Mouse (Mus musculus) activated CD4-positive, CD25-positive, alpha-beta regulatory T cell, adult 4 months (primary cell): ENCODE measurements around the gene Kri1. TPM values are rescaled to one million over a fixed set of nuclear protein-coding genes. Genes with fewer than 3 reads are reported as not detected.
"Not testable (repeated sequence)": the region's sequence is repeated elsewhere in the genome, so short reads cannot be mapped to it uniquely, and the experiment has no call there.

ENCODE experiments used
- ATAC-seq: one replicate; pipeline ENCODE4 v1.8.0; 2017
- polyA plus RNA-seq, 2 experiments: library from polyadenylated mRNA; unstranded; fragments of 100-300 nt; shearing (Covaris generic); gene quantifications; one replicate each; pipeline ENCODE4 v1.2.1; 2017

The Kri1 gene
- polyA plus RNA-seq, 2 experiments from 2014 or later = 20.8 to 26.1 TPM

- no peak for ATAC-seq
Observed at GRCm38 (mm10) chr9:21314367-21315140, 26.8 kb upstream of the Kri1 start.

- no peak for ATAC-seq
Observed at GRCm38 (mm10) chr9:21313394-21313793, 25.6 kb upstream of the Kri1 start.

- no peak for ATAC-seq
Observed at GRCm38 (mm10) chr9:21312134-21312533, 24.4 kb upstream of the Kri1 start, which contains the start of gene Ap1m2. Ap1m2 (minus strand) TSS chr9:21312337.

DNA sequence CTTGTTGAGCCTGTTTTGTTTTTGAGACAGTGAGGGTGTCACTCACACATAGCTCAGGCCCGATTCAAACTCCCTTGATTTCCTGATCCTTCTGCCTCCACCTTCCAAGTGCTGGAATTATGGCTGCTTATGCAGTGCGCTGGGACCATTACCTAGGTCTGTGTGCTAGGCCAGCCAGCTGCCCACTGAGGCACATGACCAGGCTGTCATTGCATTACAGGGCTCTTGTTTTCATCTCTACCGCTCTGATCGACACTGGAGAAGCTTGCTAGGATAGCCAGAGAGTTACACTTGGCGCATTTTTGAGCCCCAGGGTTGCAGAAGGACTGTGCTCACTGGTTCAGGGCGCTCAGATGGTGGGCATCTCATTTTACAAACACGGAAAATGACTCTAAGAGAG lies 23.9 kb upstream of the Kri1 start:
- ATAC-seq = no peak

DNA sequence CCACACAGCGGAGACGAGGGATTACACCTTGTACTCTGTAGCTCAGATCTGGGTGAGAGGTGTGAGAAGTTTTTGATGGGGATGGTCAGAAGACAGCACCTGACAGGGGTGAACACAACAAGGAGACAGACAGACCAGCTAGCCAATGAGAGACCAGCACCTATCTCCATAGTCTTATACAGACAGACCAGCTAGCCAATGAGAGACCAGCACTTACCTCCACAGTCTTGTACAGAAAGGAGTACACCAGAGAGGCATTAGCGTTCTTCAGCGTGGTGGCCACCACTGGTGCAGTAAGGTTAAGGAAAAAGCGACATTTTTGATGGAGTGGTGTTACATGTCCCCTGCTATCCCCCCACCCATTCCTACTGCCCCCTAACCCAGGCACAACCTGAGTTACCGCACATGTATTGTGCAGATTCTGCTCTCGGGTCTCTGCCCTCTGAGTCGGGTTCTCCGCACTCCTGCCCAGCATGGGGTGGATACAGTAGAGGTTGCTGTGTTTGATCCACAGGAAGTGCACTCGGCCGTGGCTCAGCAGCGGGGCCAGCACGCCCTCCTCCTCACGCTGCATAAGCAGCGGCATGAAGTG lies 21.5 kb upstream of the Kri1 start:
- peak; percentile 92 for ATAC-seq

DNA sequence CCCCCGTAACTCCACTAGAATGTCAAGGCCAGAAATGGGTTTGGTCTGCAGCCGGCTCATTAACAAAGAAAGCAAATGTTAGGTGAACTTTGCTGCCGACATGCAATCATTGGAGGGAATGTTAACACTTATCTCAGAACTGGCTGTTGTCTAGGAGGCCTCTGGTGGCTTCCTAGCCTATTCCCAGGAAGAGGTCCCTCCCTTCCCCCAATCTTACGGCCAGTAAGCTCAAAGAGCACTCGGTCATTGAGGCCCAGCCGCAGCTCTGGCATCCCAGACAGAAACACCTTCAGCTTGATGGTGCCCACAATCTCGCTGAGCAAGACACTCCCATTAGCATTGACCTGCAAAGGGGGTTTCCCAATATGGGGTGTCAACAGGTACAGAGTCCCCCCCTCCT lies 17.3 kb upstream of the Kri1 start:
- no peak for ATAC-seq

DNA sequence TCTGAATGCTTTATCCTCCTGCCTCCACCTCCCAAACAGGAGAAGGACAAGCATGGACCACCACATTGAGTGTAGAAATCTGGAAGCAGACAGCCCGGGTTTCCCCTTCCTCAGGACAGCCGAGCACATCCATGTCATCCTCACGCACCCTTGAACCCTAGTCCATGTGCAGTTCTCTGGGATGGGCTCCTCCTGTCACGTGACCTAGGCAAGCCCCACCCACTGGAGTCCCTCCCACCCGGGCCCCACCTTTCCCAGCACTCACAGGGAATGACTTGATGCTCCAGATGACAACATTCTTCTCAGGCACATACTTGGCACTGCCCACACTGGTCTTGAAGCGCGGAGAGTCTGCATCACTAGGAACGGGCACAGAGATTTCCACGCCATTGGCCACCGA lies 11.2 kb upstream of the Kri1 start:
- no peak for ATAC-seq

- ATAC-seq = no peak
Observed at GRCm38 (mm10) chr9:21292271-21292670, 4.5 kb upstream of the Kri1 start.

DNA sequence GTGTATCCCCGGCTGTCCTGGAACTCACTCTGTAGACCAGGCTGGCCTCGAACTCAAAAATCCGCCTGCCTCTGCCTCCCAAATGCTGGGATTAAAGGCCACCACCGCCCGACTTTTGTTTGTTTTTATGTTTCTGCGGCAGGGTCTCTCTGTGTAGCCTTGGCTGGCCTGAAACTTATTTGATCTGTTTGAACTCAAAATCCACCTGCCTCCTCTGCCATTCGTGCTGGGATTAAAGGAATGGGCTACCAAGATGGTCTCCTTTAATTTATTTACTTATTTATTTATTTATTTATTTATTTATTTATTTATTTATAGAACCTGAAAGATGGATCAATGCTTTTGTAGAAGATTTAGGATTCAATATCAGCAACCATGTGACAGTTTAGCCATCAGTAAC lies 4.1 kb upstream of the Kri1 start:
- not testable (repeated sequence) for ATAC-seq

DNA sequence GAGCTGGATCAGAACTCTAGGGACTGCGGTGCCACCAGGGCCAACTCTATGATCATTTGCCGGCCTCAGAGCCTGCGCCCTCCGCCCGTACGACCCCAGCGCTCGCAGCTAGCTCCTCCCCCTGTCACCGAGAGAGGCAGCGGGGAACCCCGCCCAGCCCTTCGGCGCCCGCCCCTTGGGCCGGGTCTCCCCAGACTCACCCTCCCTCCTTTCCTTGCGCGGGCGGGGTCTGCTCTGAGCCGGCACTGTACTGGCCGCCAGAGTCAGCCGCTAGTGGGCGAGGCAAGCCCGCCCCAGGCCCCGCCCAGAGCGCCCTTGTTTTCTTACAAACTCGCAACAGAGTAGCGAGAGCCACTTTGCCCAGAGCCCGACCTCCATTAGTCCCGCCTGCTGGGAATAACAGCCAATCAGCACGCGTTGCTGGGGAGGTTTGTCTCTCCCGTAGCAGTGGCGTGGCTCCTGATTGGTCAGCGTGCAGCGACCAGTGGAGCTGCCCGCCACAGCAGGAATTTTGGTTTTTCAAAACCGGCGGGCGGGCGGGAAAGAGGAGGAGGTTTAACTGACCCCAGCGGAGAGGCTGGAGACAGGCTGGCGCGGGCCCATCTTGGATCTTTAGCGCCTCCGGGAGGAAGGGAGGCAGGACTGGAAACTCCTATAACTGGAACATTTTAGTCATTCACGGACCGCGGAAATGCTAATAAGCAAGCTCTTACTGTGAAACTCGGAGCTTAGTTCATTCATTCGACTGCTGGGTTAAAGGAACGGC lies 3.4 kb upstream of the Kri1 start, which contains the start of gene Cdkn2d:
Gene Cdkn2d (minus strand): TSS at position 386 of the 766 bp plus-strand sequence.
- peak; percentile 72 for ATAC-seq

GRCm38 (mm10) chr9:21290589-21290988 lies 2.8 kb upstream of the Kri1 start:
- ATAC-seq = no peak

GRCm38 (mm10) chr9:21289337-21289671 lies 1.5 kb upstream of the Kri1 start:
- no peak for ATAC-seq

DNA sequence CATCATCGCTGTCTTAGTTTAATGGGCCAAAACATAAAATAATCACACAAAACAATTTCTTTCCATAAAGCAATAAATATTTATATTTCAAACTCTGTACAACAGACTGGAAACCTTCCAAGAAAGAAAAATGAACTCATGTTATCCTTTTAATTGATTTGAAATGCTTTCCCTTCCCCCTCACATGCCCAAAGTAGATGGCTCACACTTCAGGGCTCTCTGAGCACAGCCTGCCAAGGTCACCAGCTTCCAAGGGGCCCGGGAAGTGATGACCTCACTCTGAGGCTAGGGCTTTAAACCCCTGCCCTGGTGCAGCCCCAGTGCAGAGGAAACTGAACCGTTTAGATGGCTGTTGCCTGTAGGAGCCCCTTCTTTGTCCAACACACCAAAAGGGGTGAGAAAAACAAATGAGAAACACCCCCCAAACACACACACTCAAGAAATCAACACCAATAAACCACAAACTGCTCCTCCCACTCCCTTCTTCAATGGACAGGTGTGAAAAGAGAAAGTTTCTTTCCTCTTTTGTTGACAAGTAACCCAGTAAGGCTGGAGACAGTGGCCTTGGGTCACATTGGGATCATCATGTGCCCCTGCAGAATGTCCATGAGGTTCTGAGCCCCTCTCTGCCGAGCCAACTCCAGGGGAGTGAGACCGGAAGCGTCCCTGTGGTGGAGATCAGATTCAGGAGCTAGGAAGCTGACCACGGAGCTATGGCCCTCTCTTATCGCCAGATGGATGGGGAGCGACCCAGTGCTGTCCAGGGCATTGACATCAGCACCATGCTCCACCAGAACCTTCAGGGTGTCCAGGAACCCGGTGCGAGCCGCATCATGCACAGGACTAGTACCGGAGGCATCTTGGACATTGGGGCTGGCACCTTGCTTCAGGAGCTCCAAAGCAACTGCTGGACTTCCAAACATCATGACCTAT lies 901 bp upstream of the Kri1 start:
- no peak for ATAC-seq

GRCm38 (mm10) chr9:21286753-21287152 lies 1.0 kb downstream of the Kri1 start:
- ATAC-seq = no peak

DNA sequence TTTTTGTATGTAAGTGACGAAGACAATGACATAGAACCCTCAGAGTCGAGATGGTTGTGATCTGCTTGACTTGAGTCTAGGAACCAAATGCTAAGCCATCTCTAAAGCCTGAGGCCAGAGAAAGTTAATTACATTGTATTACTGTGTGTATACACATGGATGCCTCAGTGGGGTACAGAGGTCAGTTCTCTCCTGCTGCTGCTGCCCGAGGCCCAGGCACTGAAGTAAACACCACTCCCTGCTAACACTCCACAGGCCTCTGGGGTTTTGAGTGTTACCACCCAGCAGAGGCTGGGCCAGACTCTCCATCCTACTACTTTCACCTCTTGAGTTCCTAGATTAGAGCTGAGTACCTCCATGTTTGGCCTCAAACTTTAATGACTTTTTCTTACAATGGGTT lies 3.8 kb downstream of the Kri1 start:
- ATAC-seq = no peak

DNA sequence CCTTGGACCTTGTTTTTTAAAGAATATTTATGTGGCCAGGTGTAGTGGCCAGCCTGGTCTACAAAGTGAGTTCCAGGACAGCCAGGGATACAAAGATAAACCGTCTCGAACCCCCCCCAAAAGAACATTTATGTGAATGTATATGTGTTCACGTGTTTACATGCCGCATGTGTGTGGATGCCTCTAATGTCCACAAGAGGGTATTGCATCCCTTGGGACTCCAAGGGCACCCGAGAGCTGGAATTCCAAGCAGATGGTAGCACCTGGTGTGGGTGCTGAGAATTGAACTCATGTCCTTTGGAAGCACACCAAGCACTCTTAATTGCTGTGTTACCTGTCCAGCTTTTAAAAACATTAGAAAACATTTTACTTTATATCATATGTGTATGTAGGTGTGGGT lies 4.2 kb downstream of the Kri1 start:
- ATAC-seq = no peak

GRCm38 (mm10) chr9:21277776-21278175 lies 10.0 kb downstream of the Kri1 start:
- no peak for ATAC-seq

- ATAC-seq = no peak
Observed at GRCm38 (mm10) chr9:21276307-21276706, 11.5 kb downstream of the Kri1 start.

GRCm38 (mm10) chr9:21275727-21276126 lies 12.0 kb downstream of the Kri1 start:
- no peak for ATAC-seq

DNA sequence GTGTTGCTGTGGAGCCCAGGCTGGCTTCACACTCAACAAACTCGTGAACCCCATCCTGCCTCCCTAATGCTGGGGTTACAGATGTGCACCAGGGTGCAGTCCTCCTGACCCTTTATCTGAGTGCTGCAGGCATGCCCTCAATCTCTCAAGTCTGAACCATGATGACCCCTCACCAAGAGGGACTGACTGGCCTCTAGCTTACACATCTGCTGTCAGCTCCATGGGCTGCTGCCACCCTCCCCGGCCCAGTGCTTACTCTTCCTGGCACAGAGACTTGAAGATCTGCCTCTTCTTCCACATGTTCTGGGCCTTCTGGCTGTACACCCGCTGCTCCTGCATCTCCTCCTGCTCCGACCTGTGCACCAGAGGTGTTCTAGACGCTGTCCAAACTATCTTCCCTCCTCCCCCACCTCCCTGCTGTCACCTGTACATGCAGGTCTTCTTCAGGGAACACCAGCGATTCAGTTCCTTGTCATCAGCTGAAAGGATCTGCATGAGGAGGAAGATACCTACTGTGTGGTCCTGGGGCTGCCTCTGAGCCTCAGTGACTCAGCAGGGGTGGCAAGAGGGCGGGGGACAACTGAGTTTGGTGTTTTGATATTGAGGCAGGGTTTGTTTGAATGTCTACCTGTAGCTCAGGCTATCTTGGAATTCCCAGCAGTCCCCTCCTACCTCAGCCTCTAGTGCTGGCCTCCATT lies 12.6 kb downstream of the Kri1 start:
- no peak for ATAC-seq

DNA sequence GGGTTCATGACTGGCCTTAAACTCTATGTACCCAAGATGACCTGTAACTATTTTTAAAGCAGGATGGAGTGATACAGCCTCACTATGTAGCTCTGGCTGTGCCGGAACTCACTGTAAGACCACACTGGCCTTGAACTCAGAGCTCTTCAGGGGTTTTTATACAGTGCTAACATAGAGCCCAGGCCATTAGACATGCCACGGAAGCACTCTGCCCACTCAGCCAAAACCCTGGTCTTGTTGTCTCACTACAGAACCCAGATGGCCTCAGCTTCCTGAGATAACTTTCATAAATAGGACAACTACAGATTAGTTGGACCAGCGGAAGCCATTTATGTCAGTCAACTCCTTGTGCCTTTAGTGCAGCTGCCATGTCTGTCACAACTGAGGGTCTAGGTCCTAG lies 13.4 kb downstream of the Kri1 start:
- ATAC-seq = no peak
